Comparison of ENCODE assay signal across 8 mouse cellular contexts in the genomic region with DNA sequence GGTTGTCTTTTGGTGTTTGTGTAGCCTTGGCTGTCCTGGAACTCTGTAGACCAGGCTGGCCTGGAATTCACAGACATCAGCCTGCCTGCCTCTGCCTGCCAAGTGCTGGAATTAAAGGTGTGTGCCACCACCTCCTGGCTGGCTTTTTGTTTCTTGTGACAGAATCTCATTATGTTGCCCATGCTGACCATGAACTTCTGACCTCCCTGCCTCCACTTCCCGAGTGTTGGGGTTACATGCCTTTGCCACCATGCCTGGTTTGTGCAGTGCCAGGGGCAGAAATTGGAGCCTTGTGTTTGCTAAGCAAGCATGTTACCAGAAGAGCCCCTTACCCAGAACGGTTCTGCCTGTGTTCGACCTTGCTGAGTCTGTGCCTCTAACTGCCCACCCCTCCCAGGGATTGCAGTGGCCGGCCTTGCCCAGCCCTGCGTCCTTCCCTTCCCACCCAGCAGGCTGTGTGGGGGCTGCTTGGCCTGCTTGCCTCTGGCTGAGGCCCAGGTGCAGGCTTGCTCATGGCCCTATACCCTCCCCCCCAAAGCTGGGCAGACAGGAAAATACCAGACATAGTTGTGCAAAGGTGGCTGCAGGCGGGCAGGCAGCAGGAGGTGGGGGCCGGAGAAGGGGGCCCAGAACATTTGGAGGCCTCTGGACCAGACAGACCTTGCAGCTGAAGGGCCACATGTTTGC. TPM values are rescaled to one million over a fixed set of nuclear protein-coding genes. Genes with fewer than 3 reads are reported as not detected.
DNase-seq lines count a peak whose midpoint lies in the region; ATAC-seq lines count a peak whose summit lies in the region.
"Had no signal": no experiment of that assay in that cellular context is flagged by ENCODE, and none has a peak within 500 bp of the region (broad histone marks: within the 10 kb centered on the region; RNA-seq: fewer than 3 reads in every experiment).

No protein-coding gene starts in this region.

- H3K9me3 ChIP-seq in neural tube, embryonic 11.5 days (ENCODE audit: control insufficient read depth, low read length), result no peaks in the 10 kb centered on the region
- H3K9me3 ChIP-seq in hindbrain, embryonic 12.5 days (replicated peaks), result no peaks in the 10 kb centered on the region
- H3K9me3 ChIP-seq in stomach, embryonic 16.5 days (replicated peaks; ENCODE audit: control insufficient read depth, low read length), result no peaks in the 10 kb centered on the region
- H3K9me3 ChIP-seq: megakaryocyte, embryonic 14.5 days had no signal

- H3K9ac ChIP-seq in neural tube, embryonic 11.5 days (ENCODE audit: low read length), result peak overlapping the region; percentile 39; the same call in 1 of the 2 replicates
- H3K9ac ChIP-seq in hindbrain, embryonic 12.5 days, result peak overlapping the region; percentile 43; the same call in 1 of the 2 replicates
- peak overlapping the region; percentile 56 for H3K9ac ChIP-seq in stomach, embryonic 16.5 days (ENCODE audit: low read length)

- no peaks in the 10 kb centered on the region for H3K36me3 ChIP-seq in neural tube, embryonic 11.5 days (ENCODE audit: control insufficient read depth, insufficient read depth, low read length)
- no peaks in the 10 kb centered on the region for H3K36me3 ChIP-seq in hindbrain, embryonic 12.5 days
- H3K36me3 ChIP-seq in stomach, embryonic 16.5 days (ENCODE audit: control insufficient read depth, insufficient read depth, low read length), result no peaks in the 10 kb centered on the region

- no peaks in the 10 kb centered on the region for H3K27me3 ChIP-seq in neural tube, embryonic 11.5 days (ENCODE audit: control insufficient read depth, insufficient read depth, low read length)
- H3K27me3 ChIP-seq in hindbrain, embryonic 12.5 days, result no peaks in the 10 kb centered on the region
- H3K27me3 ChIP-seq in stomach, embryonic 16.5 days (ENCODE audit: control insufficient read depth, insufficient read depth, low read length), result no peaks in the 10 kb centered on the region

- no peak for DNase-seq in neural tube, embryonic 11.5 days (ENCODE audit: low spot score)
- DNase-seq in neural tube, embryonic 10.5 days (ENCODE audit: extremely low spot score, low spot score), result no peak
- peak; percentile 81 to 90 for DNase-seq in kidney, postnatal 36 days
- DNase-seq in cerebellum, postnatal 36 days, result no peak
- DNase-seq in layer of hippocampus, postnatal 36 days, result no peak

- H3K4me2 ChIP-seq in neural tube, embryonic 11.5 days (ENCODE audit: low read depth), result peak overlapping the region; percentile 16; the same call in 1 of the 2 replicates
- H3K4me2 ChIP-seq in hindbrain, embryonic 12.5 days (replicated peaks), result peak overlapping the region; percentile 3; the same call in 1 of the 2 replicates
- H3K4me2 ChIP-seq in stomach, embryonic 16.5 days (ENCODE audit: low read depth, low read length), result peak overlapping the region; percentile 27

- WGBS in neural tube, embryonic 11.5 days, result 31% methylated on average over 7 of the region's 7 CpGs
- 39% methylated on average over 7 of the region's 7 CpGs for WGBS in hindbrain, embryonic 12.5 days
- 22% methylated on average over 7 of the region's 7 CpGs for WGBS in stomach, embryonic 16.5 days

- no peak for ATAC-seq in neural tube, embryonic 11.5 days (ENCODE audit: insufficient read depth, low FRiP score, low TSS enrichment)
- ATAC-seq in hindbrain, embryonic 12.5 days (ENCODE audit: low FRiP score), result no peak
- ATAC-seq in stomach, embryonic 16.5 days (ENCODE audit: insufficient read depth, low FRiP score), result 0 out of 2 replicates have a peak, but pooled peaks have one; percentile 16

- no peak overlapping the region for H3K4me3 ChIP-seq in neural tube, embryonic 11.5 days (ENCODE audit: low read depth, low read length)
- H3K4me3 ChIP-seq in hindbrain, embryonic 12.5 days, result no peak overlapping the region
- H3K4me3 ChIP-seq in stomach, embryonic 16.5 days (replicated peaks; ENCODE audit: low read length), result no peak overlapping the region
- H3K4me3 ChIP-seq: megakaryocyte, embryonic 14.5 days had no signal

- H3K27ac ChIP-seq in neural tube, embryonic 11.5 days (ENCODE audit: low read depth, low read length), result peak overlapping the region; percentile 70
- H3K27ac ChIP-seq in hindbrain, embryonic 12.5 days, result peak overlapping the region; percentile 67
- H3K27ac ChIP-seq in stomach, embryonic 16.5 days (ENCODE audit: low read length), result peak overlapping the region; percentile 39

- peaks cover 92% of the 10 kb centered on the region for H3K4me1 ChIP-seq in neural tube, embryonic 11.5 days (ENCODE audit: control insufficient read depth, insufficient read depth, low read length)
- H3K4me1 ChIP-seq in hindbrain, embryonic 12.5 days, result peaks cover 99% of the 10 kb centered on the region
- peaks cover 81% of the 10 kb centered on the region for H3K4me1 ChIP-seq in stomach, embryonic 16.5 days (ENCODE audit: control insufficient read depth, insufficient read depth, low read length)

RNA-seq across cellular contexts. Expression of gene Glis2, which starts 8.4 kb away (rescaled TPM):
- 32.4 and 37.0 TPM in 2 replicates for polyA plus RNA-seq in neural tube, embryonic 11.5 days (2014; fragmentation: Nextera tagmentation; extraction: Ambion mirVana)
- 34.0 and 34.3 TPM in 2 replicates for polyA plus RNA-seq in hindbrain, embryonic 12.5 days (2016; fragmentation: Nextera tagmentation; extraction: Ambion mirVana)
- 18.7 and 21.7 TPM in 2 replicates for polyA plus RNA-seq in stomach, embryonic 16.5 days (2015; fragmentation: Nextera tagmentation; extraction: Ambion mirVana)
- 10 to 100 TPM; 13.1 to 14.6 TPM for total RNA-seq in layer of hippocampus, postnatal 36 days (2021)

RNA-seq across cellular contexts. Expression of gene Pam16, which starts 21.9 kb away (rescaled TPM):
- polyA plus RNA-seq in neural tube, embryonic 11.5 days (2014; fragmentation: Nextera tagmentation; extraction: Ambion mirVana), result 94.3 and 108 TPM in 2 replicates
- 112 and 119 TPM in 2 replicates for polyA plus RNA-seq in hindbrain, embryonic 12.5 days (2016; fragmentation: Nextera tagmentation; extraction: Ambion mirVana)
- polyA plus RNA-seq in stomach, embryonic 16.5 days (2015; fragmentation: Nextera tagmentation; extraction: Ambion mirVana), result 47.9 and 75.3 TPM in 2 replicates
- 10 to 100 TPM; 84.4 to 90.4 TPM for total RNA-seq in layer of hippocampus, postnatal 36 days (2021)

RNA-seq across cellular contexts. Expression of gene Vasn, which starts 36.8 kb away (rescaled TPM):
- 10.5 and 11.1 TPM in 2 replicates for polyA plus RNA-seq in neural tube, embryonic 11.5 days (2014; fragmentation: Nextera tagmentation; extraction: Ambion mirVana)
- 16.3 and 18.0 TPM in 2 replicates for polyA plus RNA-seq in hindbrain, embryonic 12.5 days (2016; fragmentation: Nextera tagmentation; extraction: Ambion mirVana)
- 18.3 and 18.4 TPM in 2 replicates for polyA plus RNA-seq in stomach, embryonic 16.5 days (2015; fragmentation: Nextera tagmentation; extraction: Ambion mirVana)
- total RNA-seq in layer of hippocampus, postnatal 36 days (2021), result 1 to 10 TPM; 4.4 to 5.7 TPM

RNA-seq across cellular contexts. Expression of gene Dnaja3, which starts 36.9 kb away (rescaled TPM):
- polyA plus RNA-seq in neural tube, embryonic 11.5 days (2014; fragmentation: Nextera tagmentation; extraction: Ambion mirVana), result 54.2 and 56.6 TPM in 2 replicates
- polyA plus RNA-seq in hindbrain, embryonic 12.5 days (2016; fragmentation: Nextera tagmentation; extraction: Ambion mirVana), result 56.2 and 56.9 TPM in 2 replicates
- polyA plus RNA-seq in stomach, embryonic 16.5 days (2015; fragmentation: Nextera tagmentation; extraction: Ambion mirVana), result 73.1 and 76.6 TPM in 2 replicates
- 10 to 100 TPM; 61.7 to 65.6 TPM for total RNA-seq in layer of hippocampus, postnatal 36 days (2021)

RNA-seq across cellular contexts. Expression of gene Tfap4, which starts 43.3 kb away (rescaled TPM):
- 16.1 and 17.8 TPM in 2 replicates for polyA plus RNA-seq in neural tube, embryonic 11.5 days (2014; fragmentation: Nextera tagmentation; extraction: Ambion mirVana)
- 13.1 and 13.8 TPM in 2 replicates for polyA plus RNA-seq in hindbrain, embryonic 12.5 days (2016; fragmentation: Nextera tagmentation; extraction: Ambion mirVana)
- 16.1 and 17.0 TPM in 2 replicates for polyA plus RNA-seq in stomach, embryonic 16.5 days (2015; fragmentation: Nextera tagmentation; extraction: Ambion mirVana)
- total RNA-seq in layer of hippocampus, postnatal 36 days (2021), result 1 to 10 TPM; 4.3 to 4.7 TPM

Comparison
In these comparisons a context has a peak if more than half of its experiments do, and no peak if none do; other contexts are left out.
1. DNase-seq: peak in kidney, postnatal 36 days (2 of 2); none in neural tube, embryonic 11.5 days (single experiment), neural tube, embryonic 10.5 days (single experiment), cerebellum, postnatal 36 days (0 of 2) and layer of hippocampus, postnatal 36 days (0 of 2).
2. Peak in every context shown above with its lines, with median percentiles within 50 percentile points of each other: H3K27ac ChIP-seq, H3K4me2 ChIP-seq and H3K9ac ChIP-seq.